Mouse (Mus musculus): Measurements from ENCODE around the gene Scg3. TPM values are rescaled to one million over a fixed set of nuclear protein-coding genes. Genes with fewer than 3 reads are reported as not detected.

The Scg3 gene
- total and polyA plus RNA-seq, 3 experiments: not detected

DNA sequence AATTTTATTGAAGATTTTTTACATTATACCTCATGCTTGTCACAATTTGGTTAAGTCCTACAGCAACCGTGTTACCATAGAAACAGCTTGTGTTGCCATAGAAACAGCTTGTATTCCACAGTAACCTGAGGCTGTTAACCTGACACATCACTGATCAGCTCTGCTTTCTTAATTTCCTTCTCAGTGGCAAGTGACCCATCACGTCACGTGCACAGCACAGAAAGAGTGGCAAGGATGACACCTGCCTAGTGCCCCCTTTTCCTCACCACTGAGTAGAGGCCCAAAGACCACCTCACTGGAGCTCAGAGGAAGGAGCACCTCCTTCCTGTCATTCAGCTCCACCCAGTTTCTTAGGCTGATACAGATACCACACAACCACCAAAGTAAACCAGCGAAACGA is 90.4 kb downstream of the Scg3 start:
- no peak overlapping the region for H3K4me3 ChIP-seq (ENCODE audit: control insufficient read depth in 1 of 2, insufficient read depth in 1 of 2, low read depth in 2 of 2, low read length in 2 of 2)
- no peak for TF ChIP-seq MEF2A (IDR thresholded peaks at IDR 0.05; ENCODE audit: extremely low read depth, insufficient replicate concordance, low read depth, low read length, poor library complexity, severe bottlenecking)
- TF ChIP-seq NRF1 (IDR thresholded peaks at IDR 0.05; ENCODE audit: insufficient read depth, low read depth, low read length, poor library complexity, severe bottlenecking): no peak
- TF ChIP-seq ZNF384 (IDR thresholded peaks at IDR 0.05; ENCODE audit: low read depth, low read length): no peak
- no peak for TF ChIP-seq CHD1 (IDR thresholded peaks at IDR 0.05; ENCODE audit: low read depth, low read length)
- no peak for TF ChIP-seq ELF1 (IDR thresholded peaks at IDR 0.05; ENCODE audit: low read depth, low read length)
- TF ChIP-seq MAX (IDR thresholded peaks at IDR 0.05; ENCODE audit: low read length): no peak
- no peak for TF ChIP-seq USF1 (IDR thresholded peaks at IDR 0.05; ENCODE audit: low read depth, low read length)
- no peak for TF ChIP-seq RAD21 (IDR thresholded peaks at IDR 0.05; ENCODE audit: low read depth, low read length)
- TF ChIP-seq CHD2 (IDR thresholded peaks at IDR 0.05; ENCODE audit: low read length): no peak
- no peak for TF ChIP-seq SMC3 (IDR thresholded peaks at IDR 0.05; ENCODE audit: low read depth, low read length)
- TF ChIP-seq TBP (IDR thresholded peaks at IDR 0.05; ENCODE audit: low read depth, low read length): no peak
- no peak for TF ChIP-seq SIN3A (IDR thresholded peaks at IDR 0.05; ENCODE audit: low read length)
- no peak overlapping the region for H3K9ac ChIP-seq (ENCODE audit: control insufficient read depth, low read depth, low read length, poor library complexity, severe bottlenecking)
- H3K4me1 ChIP-seq (ENCODE audit: control insufficient read depth in 1 of 2, insufficient read depth in 2 of 2, low read length in 2 of 2): no peaks in the 10 kb centered on the region
- no peaks in the 10 kb centered on the region for H3K36me3 ChIP-seq (ENCODE audit: control insufficient read depth in 1 of 2, insufficient read depth in 2 of 2, low read length in 2 of 2)
- H3K27ac ChIP-seq (ENCODE audit: control insufficient read depth, low read depth, low read length): no peak overlapping the region
- no peaks in the 10 kb centered on the region for H3K79me2 ChIP-seq (ENCODE audit: control insufficient read depth, insufficient read depth, low read length, poor library complexity)
- peaks cover 0 to 2% of the 10 kb centered on the region in 2 experiments; a peak in 1 of 4 replicates for H3K27me3 ChIP-seq (ENCODE audit: control insufficient read depth in 1 of 2, insufficient read depth in 2 of 2, low read length in 2 of 2)
- no peaks in the 10 kb centered on the region for H3K9me3 ChIP-seq (replicated peaks; ENCODE audit: insufficient read depth, low read length)
- no peak for DNase-seq (ENCODE audit: low read depth, low spot score)

Other genes with a start within 250 kb of the Scg3 start
- 41.6 and 42.6 TPM in 2 replicates for gene Leo1, start 242.5 kb downstream of the Scg3 start, total RNA-seq (2012; rRNA removed)
- gene Leo1, start 242.5 kb downstream of the Scg3 start, polyA plus RNA-seq (2012; ENCODE audit: insufficient read depth in 1 of 2, insufficient read length in 2 of 2, low read depth in 1 of 2, low replicate concordance in 2 of 2, missing spikeins in 1 of 2): 10 to 100 TPM in 1 of 2 experiments, not detected in 1; 49.0 TPM
- 29.9 and 34.2 TPM in 2 replicates for gene Tmod3, start 124.4 kb downstream of the Scg3 start, total RNA-seq (2012; rRNA removed)
- gene Tmod3, start 124.4 kb downstream of the Scg3 start, polyA plus RNA-seq (2012; ENCODE audit: insufficient read depth in 1 of 2, insufficient read length in 2 of 2, low read depth in 1 of 2, low replicate concordance in 2 of 2, missing spikeins in 1 of 2): 10 to 100 TPM in 1 of 2 experiments, not detected in 1; 46.4 TPM
- not detected in 2 replicates for gene Tmod2, start 72.7 kb downstream of the Scg3 start, total RNA-seq (2012; rRNA removed)
- gene Tmod2, start 72.7 kb downstream of the Scg3 start, polyA plus RNA-seq (2012; ENCODE audit: insufficient read depth in 1 of 2, insufficient read length in 2 of 2, low read depth in 1 of 2, low replicate concordance in 2 of 2, missing spikeins in 1 of 2): not detected
- gene Lysmd2, start 58.3 kb downstream of the Scg3 start, total RNA-seq (2012; rRNA removed): not detected in 2 replicates
- gene Lysmd2, start 58.3 kb downstream of the Scg3 start, polyA plus RNA-seq (2012; ENCODE audit: insufficient read depth in 1 of 2, insufficient read length in 2 of 2, low read depth in 1 of 2, low replicate concordance in 2 of 2, missing spikeins in 1 of 2): not detected
- not detected in 2 replicates for gene Bmp5, start 91.3 kb upstream of the Scg3 start, total RNA-seq (2012; rRNA removed)
- not detected for gene Bmp5, start 91.3 kb upstream of the Scg3 start, polyA plus RNA-seq (2012; ENCODE audit: insufficient read depth in 1 of 2, insufficient read length in 2 of 2, low read depth in 1 of 2, low replicate concordance in 2 of 2, missing spikeins in 1 of 2)